ENCODE assay signal across 8 mouse cellular contexts in the genomic region with DNA sequence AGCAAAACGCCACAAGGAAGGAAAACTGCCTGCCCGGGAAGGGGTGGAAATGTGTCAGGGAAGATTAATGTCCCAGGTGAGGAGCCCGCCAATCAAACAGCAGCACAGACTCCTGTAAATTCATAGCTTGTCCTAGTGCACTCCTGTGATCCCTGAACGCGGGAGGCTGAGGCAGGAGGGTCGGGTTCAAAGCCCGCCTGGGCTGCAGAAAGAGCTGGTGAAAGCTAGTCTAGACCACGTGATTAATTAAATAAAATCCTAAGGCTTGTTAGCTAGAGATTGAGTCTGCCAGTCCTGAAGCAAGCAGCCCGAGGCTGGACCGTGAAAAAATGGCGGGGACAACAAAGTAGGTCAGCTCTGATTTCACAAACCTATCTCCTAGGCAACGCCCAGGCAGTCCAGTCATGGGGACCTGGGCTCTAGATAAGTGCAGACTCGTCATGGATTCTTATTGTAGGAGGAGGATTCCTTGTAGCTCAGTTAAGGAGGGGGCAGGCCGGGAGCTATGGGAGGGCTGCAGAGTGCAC. TPM values are rescaled to one million over a fixed set of nuclear protein-coding genes. Genes with fewer than 3 reads are reported as not detected.
DNase-seq lines count a peak whose midpoint lies in the region; ATAC-seq and TF ChIP-seq lines count a peak whose summit lies in the region.

No protein-coding gene starts in this region.

- DNase-seq in lung, adult 18-20 months = peak; percentile 38 to 44
- no peak for DNase-seq in lung, postnatal 14 days
- peak; percentile 57 for DNase-seq in embryo, embryonic 10.5 days (ENCODE audit: low spot score)
- DNase-seq in heart, postnatal 0 days (ENCODE audit: low spot score) = no peak
- DNase-seq in limb, embryonic 11.5 days (ENCODE audit: low spot score) = no peak

- peak overlapping the region; percentile 78 for H3K27ac ChIP-seq in heart, postnatal 0 days (ENCODE audit: low read depth)
- H3K27ac ChIP-seq in limb, embryonic 11.5 days (replicated peaks; ENCODE audit: low read depth, low read length) = peak overlapping the region; percentile 78
- H3K27ac ChIP-seq in neural tube, embryonic 12.5 days = no peak overlapping the region

- H3K27me3 ChIP-seq in heart, postnatal 0 days (ENCODE audit: control insufficient read depth, insufficient read depth, low read length) = no peaks in the 10 kb centered on the region
- no peaks in the 10 kb centered on the region for H3K27me3 ChIP-seq in limb, embryonic 11.5 days (ENCODE audit: control insufficient read depth, insufficient read depth, low read length)
- no peaks in the 10 kb centered on the region for H3K27me3 ChIP-seq in neural tube, embryonic 12.5 days (replicated peaks)

- ATAC-seq in heart, postnatal 0 days (ENCODE audit: insufficient read depth, low read depth) = peak; percentile 38; the same call in 1 of the 2 replicates
- ATAC-seq in limb, embryonic 11.5 days (ENCODE audit: insufficient number of reproducible peaks, low FRiP score, low TSS enrichment, low read depth) = peak; percentile 28; the same call in 1 of the 2 replicates
- ATAC-seq in neural tube, embryonic 12.5 days (ENCODE audit: low FRiP score, low read depth) = peak; percentile 58; the same call in 1 of the 2 replicates
- no peak for ATAC-seq in monocyte, adult 5-6 weeks (replicated peaks; ENCODE audit: insufficient number of reproducible peaks, low FRiP score, low TSS enrichment, poor library complexity, severe bottlenecking)
- ATAC-seq in activated CD4-positive, CD25-positive, alpha-beta regulatory T cell, adult 4 months = no peak

- WGBS in heart, postnatal 0 days = 33% methylated on average over 14 of the region's 14 CpGs
- WGBS in limb, embryonic 11.5 days = 50% methylated on average over 14 of the region's 14 CpGs
- WGBS in neural tube, embryonic 12.5 days = 37% methylated on average over 14 of the region's 14 CpGs

- H3K4me3 ChIP-seq in heart, postnatal 0 days (ENCODE audit: low read depth, low read length) = peak overlapping the region; percentile 34
- 0 out of 2 replicates have a peak overlapping the region, but pooled peaks have one; percentile 5 for H3K4me3 ChIP-seq in limb, embryonic 11.5 days (ENCODE audit: low read depth, low read length)
- peak overlapping the region; percentile 3; the same call in 1 of the 2 replicates for H3K4me3 ChIP-seq in neural tube, embryonic 12.5 days

- TF ChIP-seq CTCF in heart, postnatal 0 days (IDR thresholded peaks at IDR 0.05; ENCODE audit: low read depth) = no peak

- H3K36me3 ChIP-seq in heart, postnatal 0 days (replicated peaks; ENCODE audit: control insufficient read depth, insufficient read depth, low read length) = no peaks in the 10 kb centered on the region
- H3K36me3 ChIP-seq in limb, embryonic 11.5 days (ENCODE audit: control insufficient read depth, insufficient read depth, low read length) = no peaks in the 10 kb centered on the region
- H3K36me3 ChIP-seq in neural tube, embryonic 12.5 days = no peaks in the 10 kb centered on the region

- TF ChIP-seq EP300 in heart, postnatal 0 days (IDR thresholded peaks at IDR 0.05; ENCODE audit: low read depth) = no peak

- peak overlapping the region; percentile 53 for H3K4me2 ChIP-seq in heart, postnatal 0 days (ENCODE audit: low read depth, low read length)
- peak overlapping the region; percentile 32 for H3K4me2 ChIP-seq in limb, embryonic 11.5 days (ENCODE audit: low read depth, severe bottlenecking)
- peak overlapping the region; percentile 43 for H3K4me2 ChIP-seq in neural tube, embryonic 12.5 days (replicated peaks)

- H3K4me1 ChIP-seq in heart, postnatal 0 days (ENCODE audit: control insufficient read depth, insufficient read depth) = peaks cover 5% of the 10 kb centered on the region
- H3K4me1 ChIP-seq in limb, embryonic 11.5 days (ENCODE audit: control insufficient read depth, insufficient read depth, low read length) = peaks cover 5% of the 10 kb centered on the region; the same call in 1 of the 2 replicates
- H3K4me1 ChIP-seq in neural tube, embryonic 12.5 days = peaks cover 7% of the 10 kb centered on the region; the same call in 1 of the 2 replicates

- H3K9ac ChIP-seq in heart, postnatal 0 days (replicated peaks; ENCODE audit: low read depth, low read length) = peak overlapping the region; percentile 42; the same call in 1 of the 2 replicates
- H3K9ac ChIP-seq in limb, embryonic 11.5 days (ENCODE audit: low read length) = no peak overlapping the region
- H3K9ac ChIP-seq in neural tube, embryonic 12.5 days = no peak overlapping the region

- no peaks in the 10 kb centered on the region for H3K9me3 ChIP-seq in heart, postnatal 0 days (replicated peaks; ENCODE audit: control insufficient read depth, low read length)
- no peaks in the 10 kb centered on the region for H3K9me3 ChIP-seq in limb, embryonic 11.5 days (ENCODE audit: control insufficient read depth, low read length)
- H3K9me3 ChIP-seq in neural tube, embryonic 12.5 days = no peaks in the 10 kb centered on the region

RNA-seq across cellular contexts. Expression of gene Sowahb, which starts 38.9 kb away (rescaled TPM):
- total RNA-seq in heart, postnatal 0 days (2014; rRNA removed; ENCODE audit: low replicate concordance) = not detected in 2 replicates
- polyA plus RNA-seq in heart, postnatal 0 days (2015; fragmentation: Nextera tagmentation; extraction: Ambion mirVana) = not detected in 2 replicates
- polyA plus RNA-seq in limb, embryonic 11.5 days (2014; fragmentation: Nextera tagmentation; extraction: Ambion mirVana) = 0.28 and 0.72 TPM in 2 replicates
- polyA plus RNA-seq in neural tube, embryonic 12.5 days (2016; fragmentation: Nextera tagmentation; extraction: Ambion mirVana) = 0.10 TPM in 1 of 2 replicates, not detected in the other
- total RNA-seq in monocyte, adult 5-6 weeks (2017) = not detected in 3 replicates
- polyA plus RNA-seq in activated CD4-positive, CD25-positive, alpha-beta regulatory T cell, adult 4 months (2017; shearing (Covaris generic)) = not detected

Comparison
In these comparisons a context has a peak if more than half of its experiments do, and no peak if none do; other contexts are left out.
1. DNase-seq: peak in lung, adult 18-20 months (2 of 2) and embryo, embryonic 10.5 days (single experiment); none in lung, postnatal 14 days (single experiment), heart, postnatal 0 days (single experiment) and limb, embryonic 11.5 days (single experiment).
2. ATAC-seq: peak in heart, postnatal 0 days (single experiment), limb, embryonic 11.5 days (single experiment) and neural tube, embryonic 12.5 days (single experiment); none in monocyte, adult 5-6 weeks (single experiment) and activated CD4-positive, CD25-positive, alpha-beta regulatory T cell, adult 4 months (single experiment).
3. Peak in every context shown above with its lines, with median percentiles within 50 percentile points of each other: H3K4me2 ChIP-seq and H3K4me3 ChIP-seq.